Mouse (Mus musculus) fibroblast of lung, adult 2 months (primary cell): ENCODE results near the gene Ppm1l.
"Not testable (repeated sequence)": the region's sequence is repeated elsewhere in the genome, so short reads cannot be mapped to it uniquely, and the experiment has no call there.

Source experiments
- DNase-seq: peaks from one replicate; pipeline ENCODE4 v3.0.0-alpha.2; 2011; ENCODE audit warnings: low read depth

Ppm1l gene

DNA sequence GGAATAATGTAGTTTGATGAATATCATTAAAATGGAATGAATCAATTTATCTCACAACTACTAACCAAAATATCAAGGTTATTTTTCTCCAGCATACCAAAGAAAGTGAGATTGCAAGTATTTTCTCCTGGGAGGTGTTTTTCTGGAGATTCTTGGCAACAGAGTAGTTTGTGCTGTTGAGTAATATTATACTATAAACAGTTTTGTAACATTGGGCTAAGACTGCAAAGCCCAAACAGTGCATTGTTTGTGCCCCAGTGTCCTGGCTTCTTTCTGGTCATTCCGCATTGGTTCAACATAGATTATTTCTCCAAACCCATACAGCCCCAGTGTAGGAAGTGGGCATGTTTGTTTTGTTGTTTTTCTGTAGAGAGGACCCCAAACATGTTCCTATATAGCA, 227.1 kb downstream of the Ppm1l start:
- no peak for DNase-seq

DNA sequence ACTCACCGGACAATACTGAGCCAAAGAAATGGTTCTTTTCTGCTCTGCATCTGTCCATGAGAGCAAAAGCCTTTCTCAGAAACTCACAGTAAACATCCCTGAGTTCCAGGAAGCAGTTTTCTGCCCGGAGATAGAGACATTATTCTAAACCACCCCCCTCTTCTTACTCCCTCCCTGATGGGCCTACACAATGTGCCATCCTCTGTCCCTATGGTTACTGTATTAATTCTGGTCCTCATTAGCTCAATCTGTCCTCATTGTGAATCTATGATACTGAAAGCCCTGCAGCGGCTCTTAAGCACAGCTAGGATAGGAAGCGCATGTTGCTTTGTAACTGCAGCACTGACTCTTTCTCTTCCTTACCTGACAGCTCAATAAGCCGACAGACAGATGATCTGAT, 228.4 kb downstream of the Ppm1l start:
- no peak for DNase-seq

- no peak for DNase-seq
Measured at GRCm38 (mm10) chr3:69548704-69549455, 232.2 kb downstream of the Ppm1l start.

- DNase-seq: no peak
Measured at GRCm38 (mm10) chr3:69549602-69550001, 232.9 kb downstream of the Ppm1l start.

- no peak for DNase-seq
Measured at GRCm38 (mm10) chr3:69555511-69555910, 238.8 kb downstream of the Ppm1l start.

DNA sequence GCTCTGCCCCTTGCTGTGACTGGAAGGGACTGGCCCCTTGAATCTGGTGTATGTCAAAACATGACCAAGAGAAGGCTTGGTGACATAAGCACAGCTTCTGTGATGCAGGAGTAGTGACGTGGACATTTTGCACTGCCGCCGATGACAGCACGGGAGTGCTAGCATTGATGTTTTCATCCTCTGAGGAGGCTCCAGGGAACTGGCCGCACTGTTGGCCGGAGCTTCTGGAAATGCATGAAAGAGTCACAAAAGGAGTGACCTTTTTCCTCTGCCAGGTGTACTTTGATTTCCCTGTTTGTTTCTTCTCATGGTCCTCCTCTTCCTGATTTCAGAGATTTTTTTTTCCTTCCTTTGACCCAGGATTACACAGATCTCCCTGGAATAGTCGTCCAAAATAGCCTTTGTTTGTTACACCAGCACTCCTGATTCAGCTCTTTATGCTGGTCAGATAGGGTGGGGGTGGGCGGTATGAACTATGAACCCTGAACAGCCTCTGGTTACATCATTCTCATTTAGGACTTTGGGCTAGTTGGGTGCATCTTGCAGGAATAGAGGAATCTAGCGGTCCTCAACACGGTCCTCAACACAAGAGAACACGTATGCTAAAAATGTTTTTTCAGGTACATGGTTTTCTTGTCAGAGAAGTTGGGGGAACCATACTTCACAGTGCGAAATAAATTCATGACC, 239.6 kb downstream of the Ppm1l start:
- no peak for DNase-seq

- DNase-seq: no peak
Measured at GRCm38 (mm10) chr3:69559316-69559974, 242.8 kb downstream of the Ppm1l start.

- no peak for DNase-seq
Measured at GRCm38 (mm10) chr3:69559975-69560330, 243.3 kb downstream of the Ppm1l start.

DNA sequence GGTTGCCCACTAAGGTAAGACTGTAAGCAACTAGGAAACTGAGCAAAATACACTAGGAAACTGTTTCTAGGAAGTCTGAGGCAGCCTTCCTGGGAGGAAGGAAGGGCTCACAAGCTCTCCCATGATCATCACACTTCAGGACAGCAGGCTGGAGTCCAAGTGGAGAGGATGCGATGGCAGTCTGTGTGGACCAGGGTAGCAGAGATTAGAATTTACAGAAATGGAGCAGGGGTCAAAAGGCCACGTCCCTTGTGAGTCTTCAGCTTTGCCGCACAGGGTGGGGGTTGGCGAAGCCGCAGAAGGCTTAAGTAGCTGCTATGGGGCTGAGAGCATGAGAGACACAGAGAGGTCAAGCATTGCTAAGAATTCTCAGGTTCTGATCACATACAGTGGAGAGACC, 245.0 kb downstream of the Ppm1l start:
- no peak for DNase-seq

- DNase-seq: no peak
Measured at GRCm38 (mm10) chr3:69563406-69563805, 246.7 kb downstream of the Ppm1l start.

- not testable (repeated sequence) for DNase-seq
Measured at GRCm38 (mm10) chr3:69565586-69565985, 248.9 kb downstream of the Ppm1l start.

DNA sequence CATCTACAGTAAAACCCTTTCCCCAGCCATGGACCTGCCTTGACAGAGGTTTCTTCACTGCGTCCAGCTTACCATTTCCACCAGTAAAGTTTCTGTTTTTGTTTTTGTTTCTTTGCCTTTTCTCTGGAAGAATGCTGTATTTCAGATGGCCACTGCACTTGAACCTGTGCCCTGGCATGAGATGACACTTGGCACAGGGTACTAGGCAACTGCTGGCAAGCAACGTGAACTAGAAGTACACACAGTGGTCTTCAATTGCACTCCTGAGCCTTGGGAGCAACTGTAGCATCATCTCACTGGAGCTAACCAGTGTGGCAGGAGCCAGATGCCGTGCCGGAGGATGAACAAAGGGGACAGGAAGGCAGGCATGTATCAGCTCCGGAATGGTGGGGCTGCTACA, 255.9 kb downstream of the Ppm1l start:
- no peak for DNase-seq

GRCm38 (mm10) chr3:69575577-69575976, 258.9 kb downstream of the Ppm1l start:
- DNase-seq: no peak

- DNase-seq: no peak
Measured at GRCm38 (mm10) chr3:69576715-69577114, 260.1 kb downstream of the Ppm1l start.

GRCm38 (mm10) chr3:69578791-69579190, 262.1 kb downstream of the Ppm1l start:
- no peak for DNase-seq

- no peak for DNase-seq
Measured at GRCm38 (mm10) chr3:69583798-69584197, 267.1 kb downstream of the Ppm1l start.

- no peak for DNase-seq
Measured at GRCm38 (mm10) chr3:69588101-69588760, 271.6 kb downstream of the Ppm1l start.

- no peak for DNase-seq
Measured at GRCm38 (mm10) chr3:69593426-69593825, 276.8 kb downstream of the Ppm1l start.

- no peak for DNase-seq
Measured at GRCm38 (mm10) chr3:69594071-69594470, 277.4 kb downstream of the Ppm1l start.

DNA sequence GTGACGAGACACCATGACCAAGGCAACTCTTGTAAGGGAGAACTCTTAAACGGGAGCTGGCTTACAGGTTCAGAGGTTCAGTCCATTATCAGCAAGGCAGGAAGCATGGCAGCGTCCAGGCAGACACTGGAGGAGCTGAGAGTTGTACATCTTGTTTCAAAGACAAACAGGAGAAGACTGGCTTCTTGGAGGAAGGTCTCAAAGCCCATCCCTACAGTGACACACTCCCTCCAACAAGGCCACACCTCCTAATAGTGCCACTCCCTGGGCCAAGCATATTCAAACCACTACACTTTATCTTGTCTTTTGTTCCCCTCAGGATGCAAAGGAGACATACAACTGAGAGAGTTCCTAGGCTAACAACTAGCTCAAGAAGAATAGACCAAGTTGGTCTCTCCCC, 279.5 kb downstream of the Ppm1l start:
- no peak for DNase-seq

DNA sequence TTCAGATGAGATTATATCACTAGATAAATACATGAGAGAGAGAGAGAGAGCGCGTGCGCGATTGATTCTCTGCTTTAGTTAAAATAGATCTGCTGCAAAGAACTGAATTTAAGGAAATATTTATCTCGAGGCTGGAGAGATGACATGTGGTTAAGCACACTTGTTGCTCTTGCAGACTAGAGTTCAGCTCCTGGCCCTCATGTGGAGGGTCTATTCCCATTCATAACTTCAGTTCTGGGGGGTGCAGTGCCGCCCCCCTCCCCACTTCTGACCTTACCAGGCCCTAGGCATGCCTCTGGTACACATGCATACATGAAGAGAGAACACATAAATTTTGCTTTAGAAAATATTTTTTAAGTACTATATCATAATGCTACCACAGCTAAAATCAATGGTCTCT, 280.6 kb downstream of the Ppm1l start:
- no peak for DNase-seq

GRCm38 (mm10) chr3:69597816-69598215, 281.2 kb downstream of the Ppm1l start:
- DNase-seq: no peak
